Mouse (Mus musculus) hindbrain, embryonic 15.5 days (tissue): ENCODE data around the gene Med24. TPM values are rescaled to one million over a fixed set of nuclear protein-coding genes. Genes with fewer than 3 reads are reported as not detected.

ENCODE experiments used
- ATAC-seq: fragments of 200-750 bp; cut with Nextera tagmentation; 2 replicates; pipeline ENCODE4 v1.8.0; 2017; ENCODE audit warnings: low read depth, moderate number of reproducible peaks, moderate TSS enrichment; ENCODE audit not compliant: low FRiP score
- H3K27ac ChIP-seq: fragments of 300-500 bp; sonication (generic); replicated peaks from 2 replicates; pipeline ENCODE4 v1.5.1; 2015; ENCODE audit warnings: mild to moderate bottlenecking, inconsistent platforms
- H3K27me3 ChIP-seq: fragments of 300-500 bp; sonication (generic); 2 replicates; pipeline ENCODE4 v1.6.1; 2015; ENCODE audit warnings: control low read depth, inconsistent platforms
- H3K36me3 ChIP-seq: fragments of 300-500 bp; sonication (generic); 2 replicates; pipeline ENCODE4 v1.6.1; 2015; ENCODE audit warnings: control low read depth, inconsistent platforms
- H3K4me1 ChIP-seq: fragments of 300-500 bp; sonication (generic); replicated peaks from 2 replicates; pipeline ENCODE4 v1.6.1; 2015; ENCODE audit warnings: control low read depth, inconsistent platforms
- H3K4me2 ChIP-seq: fragments of 300-500 bp; sonication (generic); 2 replicates; pipeline ENCODE4 v1.6.1; 2015; ENCODE audit warnings: moderate library complexity, mild to moderate bottlenecking, inconsistent platforms
- H3K4me3 ChIP-seq: fragments of 300-500 bp; sonication (generic); 2 replicates; pipeline ENCODE4 v1.5.1; 2015; ENCODE audit warnings: mild to moderate bottlenecking, inconsistent platforms
- H3K9ac ChIP-seq: fragments of 300-500 bp; sonication (generic); 2 replicates; pipeline ENCODE4 v1.6.1; 2015; ENCODE audit warnings: inconsistent platforms
- H3K9me3 ChIP-seq: fragments of 300-500 bp; sonication (generic); 2 replicates; pipeline ENCODE4 v1.6.1; 2016; ENCODE audit warnings: control low read depth, inconsistent platforms
- WGBS: fragments of 180-500 bp; shearing (Covaris S2); methylation state at CpG from one replicate; pipeline ENCODE4 v1.1.7; 2015; 5-methylcytosine and 5-hydroxymethylcytosine counted together
- polyA plus RNA-seq: library from polyadenylated mRNA; unstranded; fragments of >200 nt; fragmentation: Nextera tagmentation; extraction: Ambion mirVana; gene quantifications from 2 replicates; pipeline ENCODE4 v1.2.1, GENCODE M21; 2015

The Med24 gene
- polyA plus RNA-seq, result 67.0 and 70.3 TPM in 2 replicates

- Histone ChIP-seq H3K36me3 (peaks cover 18% of the 10 kb centered on the region), H3K27me3 (no peaks in the 10 kb centered on the region), H3K4me1 (peaks cover 18% of the 10 kb centered on the region), H3K9me3 (no peaks in the 10 kb centered on the region), H3K27ac (peak within 1 kb of the TSS; percentile 87), H3K4me3 (peak within 1 kb of the TSS; percentile 75), H3K9ac (peak within 1 kb of the TSS; percentile 65), H3K4me2 (peak within 1 kb of the TSS; percentile 58)
- WGBS, result under 1% methylated on average over 16 of the region's 16 CpGs
- peak; percentile 96 for ATAC-seq
Observed at GRCm38 (mm10) chr11:98729119-98729588, at the start of gene Med24. Gene Med24 (minus strand): TSS chr11:98729435.

DNA sequence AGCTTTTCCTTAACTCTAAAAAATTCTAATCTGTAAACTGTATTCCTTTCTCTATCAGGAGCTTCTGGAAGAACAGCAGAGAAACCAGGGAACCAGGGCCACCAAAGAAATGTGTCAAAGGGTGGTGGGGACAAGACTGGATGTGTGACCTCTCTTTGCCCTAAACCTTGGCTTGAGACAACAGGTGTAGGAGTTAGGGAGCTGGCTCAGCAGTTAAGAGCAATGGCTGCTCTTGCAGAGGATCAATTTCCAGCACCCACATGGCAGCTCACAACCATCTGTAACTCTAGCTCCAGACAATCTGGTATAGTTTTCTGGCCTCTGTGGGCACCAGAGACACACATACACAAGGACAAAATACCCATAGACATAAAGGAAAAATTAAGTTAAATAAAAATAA is 48.7 kb upstream of the Med24 start:
- H3K27ac ChIP-seq, result no peak overlapping the region; the same call in 1 of the 2 replicates

GRCm38 (mm10) chr11:98776843-98777590 is 47.8 kb upstream of the Med24 start:
- peak overlapping the region; percentile 67 for H3K27ac ChIP-seq
- no peak for ATAC-seq
- no peak overlapping the region for H3K4me3 ChIP-seq
- H3K27me3 ChIP-seq, result no peaks in the 10 kb centered on the region
- H3K9me3 ChIP-seq, result no peaks in the 10 kb centered on the region
- H3K36me3 ChIP-seq, result no peaks in the 10 kb centered on the region
- WGBS, result 16% methylated on average over 9 of the region's 9 CpGs
- peak overlapping the region; percentile 14; the same call in 1 of the 2 replicates for H3K4me2 ChIP-seq
- H3K4me1 ChIP-seq, result peaks cover 61% of the 10 kb centered on the region
- no peak overlapping the region for H3K9ac ChIP-seq

More for the DNA sequence above, 48.7 kb upstream of the Med24 start:
- Histone ChIP-seq H3K9me3 (no peaks in the 10 kb centered on the region), H3K4me2 (no peak overlapping the region), H3K27me3 (no peaks in the 10 kb centered on the region), H3K4me3 (no peak overlapping the region), H3K9ac (no peak overlapping the region), H3K36me3 (no peaks in the 10 kb centered on the region), H3K4me1 (peaks cover 61% of the 10 kb centered on the region)
- no peak for ATAC-seq

GRCm38 (mm10) chr11:98776052-98776764 is 47.0 kb upstream of the Med24 start:
- ATAC-seq, result no peak
- peak overlapping the region; percentile 67 for H3K27ac ChIP-seq
- no peaks in the 10 kb centered on the region for H3K27me3 ChIP-seq
- no peak overlapping the region for H3K4me3 ChIP-seq
- peak overlapping the region; percentile 89 for H3K4me2 ChIP-seq
- WGBS, result 56% methylated on average over 12 of the region's 12 CpGs
- H3K9ac ChIP-seq, result no peak overlapping the region; the same call in 1 of the 2 replicates
- H3K36me3 ChIP-seq, result no peaks in the 10 kb centered on the region
- H3K4me1 ChIP-seq, result peaks cover 54% of the 10 kb centered on the region
- H3K9me3 ChIP-seq, result no peaks in the 10 kb centered on the region

DNA sequence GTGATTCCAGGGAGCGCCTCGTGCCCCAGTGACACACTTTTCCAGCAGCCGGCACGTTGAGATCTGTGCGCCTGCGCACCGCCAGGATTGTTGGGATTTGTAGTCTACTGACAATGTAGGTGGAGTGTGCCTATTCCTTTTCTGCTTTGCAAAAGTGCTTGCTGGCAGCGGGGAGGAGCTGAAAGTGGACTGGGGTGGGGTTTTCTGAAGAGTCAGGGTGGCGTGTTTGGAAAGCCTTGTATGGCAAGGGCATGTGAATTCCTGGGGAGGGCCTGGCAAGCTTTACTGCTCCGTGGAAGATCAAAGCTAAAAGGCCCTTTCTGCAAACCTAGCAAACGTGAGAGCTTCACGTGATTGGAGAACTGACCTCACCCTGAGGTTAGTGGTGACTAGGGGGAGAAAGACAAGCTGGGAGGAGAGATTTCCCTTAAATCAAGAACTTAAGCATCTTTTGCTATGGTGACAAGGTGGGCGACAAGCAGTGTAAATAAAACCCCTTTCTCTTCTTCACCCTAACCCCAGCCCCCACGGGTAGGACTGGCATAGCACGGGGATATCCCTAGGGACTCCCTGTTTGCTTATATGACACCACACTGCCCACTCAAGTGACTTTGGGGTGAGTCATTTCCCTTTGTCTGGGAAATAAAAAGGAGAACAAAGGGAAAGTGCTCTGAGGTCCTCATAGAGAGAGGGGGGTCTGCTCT is 46.3 kb upstream of the Med24 start:
- 6% methylated on average over 15 of the region's 15 CpGs for WGBS

GRCm38 (mm10) chr11:98774582-98775347 is 45.5 kb upstream of the Med24 start, which contains the start of gene Nr1d1:
Gene Nr1d1 (minus strand): TSS chr11:98775333.
- peaks cover 6% of the 10 kb centered on the region for H3K36me3 ChIP-seq
- no peaks in the 10 kb centered on the region for H3K9me3 ChIP-seq
- H3K27ac ChIP-seq, result peak within 1 kb of the TSS; percentile 76
- H3K4me3 ChIP-seq, result peak within 1 kb of the TSS; percentile 48
- H3K27me3 ChIP-seq, result no peaks in the 10 kb centered on the region
- peak within 1 kb of the TSS; percentile 46 for H3K9ac ChIP-seq
- peak; percentile 25 for ATAC-seq
- peaks cover 53% of the 10 kb centered on the region for H3K4me1 ChIP-seq
- peak within 1 kb of the TSS; percentile 89 for H3K4me2 ChIP-seq
- 2% methylated on average over 22 of the region's 22 CpGs for WGBS

More for the DNA sequence above, 46.3 kb upstream of the Med24 start:
- Histone ChIP-seq H3K27ac (peak overlapping the region; percentile 76), H3K4me2 (peak overlapping the region; percentile 89), H3K9me3 (no peaks in the 10 kb centered on the region), H3K36me3 (no peaks in the 10 kb centered on the region), H3K4me1 (peaks cover 53% of the 10 kb centered on the region), H3K9ac (peak overlapping the region; percentile 46), H3K4me3 (peak overlapping the region; percentile 48), H3K27me3 (no peaks in the 10 kb centered on the region)
- peak; percentile 89 for ATAC-seq

DNA sequence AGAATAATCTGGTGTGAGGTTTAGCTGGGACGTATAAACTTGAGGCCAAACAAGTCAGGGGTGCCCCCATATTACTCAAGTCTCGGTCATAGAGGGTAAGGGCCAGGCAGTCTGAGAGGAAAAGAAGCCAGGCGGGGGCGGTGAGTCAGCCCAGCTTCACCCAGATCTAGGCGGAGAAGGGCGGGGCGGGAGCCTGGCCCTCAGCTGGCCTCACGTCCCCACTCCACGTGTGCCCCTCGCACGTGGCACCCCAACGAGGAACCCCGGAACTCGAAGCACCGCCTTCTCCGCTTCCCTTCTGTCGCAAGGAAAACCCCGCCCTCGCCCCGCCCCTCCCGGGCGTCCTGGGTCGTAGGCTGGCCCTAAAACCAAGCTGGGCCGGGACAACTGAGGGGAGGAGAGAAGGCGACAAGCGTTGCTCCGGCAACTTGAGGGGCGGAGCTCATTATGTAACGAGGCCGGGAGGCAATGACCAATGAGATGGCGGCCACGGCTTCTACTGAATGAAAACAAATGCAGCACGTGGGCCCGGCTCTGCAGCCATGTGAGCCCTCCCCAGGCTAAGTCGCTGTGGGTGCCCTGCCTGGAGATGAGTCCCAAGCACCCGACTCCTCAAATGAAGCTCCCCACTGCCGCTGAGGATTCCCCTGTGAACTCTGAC is 44.5 kb upstream of the Med24 start:
- under 1% methylated on average over 36 of the region's 37 CpGs for WGBS
- no peaks in the 10 kb centered on the region for H3K27me3 ChIP-seq
- peak overlapping the region; percentile 46 for H3K9ac ChIP-seq
- peak overlapping the region; percentile 89 for H3K4me2 ChIP-seq
- ATAC-seq, result peak; percentile 54
- H3K4me1 ChIP-seq, result peaks cover 55% of the 10 kb centered on the region
- H3K9me3 ChIP-seq, result no peaks in the 10 kb centered on the region
- no peak overlapping the region for H3K27ac ChIP-seq
- H3K4me3 ChIP-seq, result peak overlapping the region; percentile 48
- H3K36me3 ChIP-seq, result peaks cover 16% of the 10 kb centered on the region

GRCm38 (mm10) chr11:98772667-98773171 is 43.5 kb upstream of the Med24 start:
- no peak overlapping the region for H3K9ac ChIP-seq
- peaks cover 66% of the 10 kb centered on the region for H3K4me1 ChIP-seq
- H3K9me3 ChIP-seq, result no peaks in the 10 kb centered on the region
- H3K36me3 ChIP-seq, result peaks cover 21% of the 10 kb centered on the region
- peak overlapping the region; percentile 89 for H3K4me2 ChIP-seq
- H3K27ac ChIP-seq, result no peak overlapping the region
- no peak for ATAC-seq
- 80% methylated on average over 8 of the region's 8 CpGs for WGBS
- no peak overlapping the region for H3K4me3 ChIP-seq
- no peaks in the 10 kb centered on the region for H3K27me3 ChIP-seq

DNA sequence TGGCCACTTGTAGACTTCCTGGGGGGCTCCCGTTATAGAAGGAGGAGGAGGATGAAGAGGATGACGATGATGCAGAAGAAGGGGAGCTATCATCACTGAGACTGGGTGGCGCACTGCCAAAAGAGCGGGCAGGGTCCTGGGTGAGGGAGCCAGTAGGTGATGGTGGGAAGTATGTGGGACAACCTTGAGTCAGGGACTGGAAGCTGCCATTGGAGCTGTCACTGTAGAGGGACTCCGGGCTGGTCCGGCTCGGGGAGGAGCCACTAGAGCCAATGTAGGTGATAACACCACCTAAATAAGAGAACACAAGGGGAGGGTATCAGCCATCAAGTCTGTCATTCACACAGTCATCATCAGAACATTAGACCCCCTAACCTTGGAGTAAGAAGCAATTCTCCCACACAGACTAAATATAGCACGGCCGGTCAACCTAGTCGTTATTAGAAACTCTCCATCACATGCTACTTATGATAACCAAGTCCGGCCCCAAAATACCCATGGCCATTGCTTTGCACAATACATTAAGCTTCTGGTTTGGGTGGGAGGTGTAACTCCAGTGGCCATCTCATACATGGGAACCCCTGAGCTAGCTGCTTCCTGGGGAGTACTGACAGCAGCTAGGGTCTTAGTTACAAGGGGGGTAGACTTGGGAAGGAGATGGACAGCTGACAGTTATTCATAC is 42.8 kb upstream of the Med24 start:
- 89% methylated on average over 11 of the region's 11 CpGs for WGBS
- ATAC-seq, result no peak
- Histone ChIP-seq H3K9ac (no peak overlapping the region), H3K4me3 (no peak overlapping the region), H3K9me3 (no peaks in the 10 kb centered on the region), H3K36me3 (peaks cover 21% of the 10 kb centered on the region), H3K4me2 (no peak overlapping the region), H3K27me3 (no peaks in the 10 kb centered on the region), H3K27ac (no peak overlapping the region), H3K4me1 (peaks cover 70% of the 10 kb centered on the region)

- Histone ChIP-seq H3K36me3 (peaks cover 21% of the 10 kb centered on the region), H3K27me3 (no peaks in the 10 kb centered on the region), H3K4me2 (no peak overlapping the region), H3K27ac (no peak overlapping the region), H3K4me1 (peaks cover 69% of the 10 kb centered on the region), H3K9ac (no peak overlapping the region), H3K4me3 (no peak overlapping the region), H3K9me3 (no peaks in the 10 kb centered on the region)
- ATAC-seq, result no peak
- WGBS, result 94% methylated on average over 18 of the region's 18 CpGs
Observed at GRCm38 (mm10) chr11:98771131-98771530, 41.9 kb upstream of the Med24 start.
